13 mouse cellular contexts compared by ENCODE assay signal in the genomic region with DNA sequence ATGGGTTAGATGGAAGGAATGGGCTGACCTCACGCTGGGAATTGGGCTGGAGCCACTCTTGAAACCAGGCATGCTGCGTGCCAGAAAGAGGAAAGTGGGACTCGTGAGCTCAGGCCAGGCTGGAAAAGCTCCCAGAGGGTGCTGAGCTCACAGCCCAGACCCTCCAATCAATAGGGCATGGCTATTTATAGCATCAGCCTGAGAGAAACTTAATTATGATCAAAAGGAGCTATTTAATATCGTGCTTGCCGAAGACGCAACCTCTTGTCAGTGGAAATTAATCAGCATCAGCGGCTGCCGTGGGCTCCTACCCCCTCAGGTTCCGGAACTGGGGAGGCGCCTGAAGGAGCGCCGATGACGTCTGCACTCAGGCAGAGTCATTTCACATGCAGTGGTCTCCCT. TPM values are rescaled to one million over a fixed set of nuclear protein-coding genes. Genes with fewer than 3 reads are reported as not detected.
DNase-seq lines count a peak whose midpoint lies in the region; ATAC-seq and TF ChIP-seq lines count a peak whose summit lies in the region.
"Had no signal": no experiment of that assay in that cellular context is flagged by ENCODE, and none has a peak within 500 bp of the region (broad histone marks: within the 10 kb centered on the region; RNA-seq: fewer than 3 reads in every experiment).

No protein-coding gene starts in this region.

- peak; percentile 70 to 76 for DNase-seq in cerebellum, postnatal 14 days
- no peak for DNase-seq in cerebellum, adult 8-10 months
- DNase-seq in hindbrain, postnatal 0 days (ENCODE audit: low spot score): peak; percentile 50
- peak; percentile 37 for DNase-seq in retina, embryonic 14.5 days (ENCODE audit: low spot score)
- DNase-seq in testis, postnatal 10 days (ENCODE audit: low spot score): no peak
- no peak for DNase-seq in heart, embryonic 10.5 days (ENCODE audit: low spot score)
- DNase-seq in frontal cortex, postnatal 36 days (ENCODE audit: low spot score in 2 of 2): no peak
- DNase-seq: kidney, adult 9 months; liver; right cerebral cortex, postnatal 25 days; thymus, postnatal 14 days had no signal

- H3K9me3 ChIP-seq in forebrain, embryonic 13.5 days (replicated peaks): no peaks in the 10 kb centered on the region
- no peaks in the 10 kb centered on the region for H3K9me3 ChIP-seq in hindbrain, postnatal 0 days (ENCODE audit: low read length)
- H3K9me3 ChIP-seq in heart, embryonic 10.5 days: no peaks in the 10 kb centered on the region
- H3K9me3 ChIP-seq: megakaryocyte, embryonic 14.5 days had no signal

- H3K27me3 ChIP-seq in forebrain, embryonic 13.5 days: no peaks in the 10 kb centered on the region; the same call in 1 of the 2 replicates
- H3K27me3 ChIP-seq in hindbrain, postnatal 0 days (ENCODE audit: insufficient read depth, low read length): no peaks in the 10 kb centered on the region
- peaks cover 55% of the 10 kb centered on the region for H3K27me3 ChIP-seq in heart, embryonic 10.5 days (ENCODE audit: insufficient read depth, poor library complexity, severe bottlenecking)

- 42% methylated on average over 13 of the region's 13 CpGs for WGBS in forebrain, embryonic 13.5 days
- 29% methylated on average over 13 of the region's 13 CpGs for WGBS in hindbrain, postnatal 0 days
- WGBS in heart, embryonic 10.5 days: 70% methylated on average over 13 of the region's 13 CpGs

- H3K4me1 ChIP-seq in forebrain, embryonic 13.5 days: peaks cover 32% of the 10 kb centered on the region
- H3K4me1 ChIP-seq in hindbrain, postnatal 0 days (ENCODE audit: insufficient read depth, low read length): peaks cover 19% of the 10 kb centered on the region
- no peaks in the 10 kb centered on the region for H3K4me1 ChIP-seq in heart, embryonic 10.5 days

- H3K4me2 ChIP-seq in forebrain, embryonic 13.5 days: peak overlapping the region; percentile 20; the same call in 1 of the 2 replicates
- H3K4me2 ChIP-seq in hindbrain, postnatal 0 days (ENCODE audit: low read depth, low read length): peak overlapping the region; percentile 30; the same call in 1 of the 2 replicates

- no peak for TF ChIP-seq CTCF in hindbrain, postnatal 0 days (IDR thresholded peaks at IDR 0.05; ENCODE audit: low read depth)

- ATAC-seq in forebrain, embryonic 13.5 days: peak; percentile 55; the same call in 1 of the 2 replicates
- ATAC-seq in hindbrain, postnatal 0 days: peak; percentile 60

- H3K4me3 ChIP-seq in forebrain, embryonic 13.5 days: no peak overlapping the region
- H3K4me3 ChIP-seq in hindbrain, postnatal 0 days (ENCODE audit: low read length): no peak overlapping the region
- H3K4me3 ChIP-seq in heart, embryonic 10.5 days: no peak overlapping the region
- H3K4me3 ChIP-seq: megakaryocyte, embryonic 14.5 days had no signal

- H3K9ac ChIP-seq in forebrain, embryonic 13.5 days: no peak overlapping the region
- H3K9ac ChIP-seq in hindbrain, postnatal 0 days (replicated peaks; ENCODE audit: low read length): no peak overlapping the region

- no peak overlapping the region for H3K27ac ChIP-seq in forebrain, embryonic 13.5 days
- H3K27ac ChIP-seq in hindbrain, postnatal 0 days: no peak overlapping the region
- H3K27ac ChIP-seq in heart, embryonic 10.5 days: no peak overlapping the region

- H3K36me3 ChIP-seq in forebrain, embryonic 13.5 days (ENCODE audit: poor library complexity, severe bottlenecking): no peaks in the 10 kb centered on the region
- H3K36me3 ChIP-seq in hindbrain, postnatal 0 days (ENCODE audit: insufficient read depth, low read length): no peaks in the 10 kb centered on the region
- no peaks in the 10 kb centered on the region for H3K36me3 ChIP-seq in heart, embryonic 10.5 days

RNA-seq across cellular contexts. Expression of a gene that starts 31.5 kb away (rescaled TPM):
- polyA plus RNA-seq in forebrain, embryonic 13.5 days (2015; fragmentation: Nextera tagmentation; extraction: Ambion mirVana): 5.3 and 5.6 TPM in 2 replicates
- total RNA-seq in hindbrain, postnatal 0 days (2014; rRNA removed): 71.8 TPM in 2 replicates
- 8.4 and 8.6 TPM in 2 replicates for polyA plus RNA-seq in hindbrain, postnatal 0 days (2015; fragmentation: Nextera tagmentation; extraction: Ambion mirVana)
- polyA plus RNA-seq in heart, embryonic 10.5 days (2016; fragmentation: Nextera tagmentation; extraction: Ambion mirVana): 0.47 and 0.58 TPM in 2 replicates

Comparison
In these comparisons a context has a peak if more than half of its experiments do, and no peak if none do; other contexts are left out.
1. DNase-seq: peak in cerebellum, postnatal 14 days (2 of 2), hindbrain, postnatal 0 days (single experiment) and retina, embryonic 14.5 days (single experiment); none in cerebellum, adult 8-10 months (single experiment), testis, postnatal 10 days (single experiment), heart, embryonic 10.5 days (single experiment) and frontal cortex, postnatal 36 days (0 of 2).